Mouse (Mus musculus): ENCODE measurements around the gene Tsfm.

DNA sequence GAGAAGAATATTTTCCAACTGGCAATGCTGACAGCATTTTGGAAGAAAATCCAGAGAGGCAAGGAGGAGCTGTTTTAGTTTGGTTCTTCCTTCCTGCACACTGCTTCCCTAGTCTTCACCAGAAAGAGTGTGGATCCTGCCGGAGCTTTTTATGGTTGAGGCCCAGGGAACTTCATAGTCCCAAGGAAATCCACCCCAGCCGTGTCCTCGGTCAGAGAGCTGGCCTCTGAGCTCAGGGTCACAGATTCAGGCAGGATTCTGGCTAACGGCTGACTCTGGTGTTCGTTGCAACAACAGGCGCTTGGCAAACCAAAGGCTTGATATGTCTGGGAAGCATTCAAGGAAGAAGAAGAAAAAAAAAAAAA, 67.7 kb downstream of the Tsfm start:
- TF ChIP-seq CTCF (IDR thresholded peaks at IDR 0.05) (no peak), EP300 (IDR thresholded peaks at IDR 0.05) (no peak)
